Mouse (Mus musculus) liver, embryonic 14.5 days (tissue): ENCODE measurements around the gene Cyp2d22. TPM values are rescaled to one million over a fixed set of nuclear protein-coding genes. Genes with fewer than 3 reads are reported as not detected.

Experiments used
- ATAC-seq: fragments of 200-750 bp; cut with Nextera tagmentation; 2 replicates; pipeline ENCODE4 v1.8.0; 2017; ENCODE audit warnings: moderate number of reproducible peaks, mild to moderate bottlenecking, moderate library complexity; ENCODE audit not compliant: insufficient read depth
- DNase-seq, 3 experiments: peaks; one replicate each; pipeline ENCODE4 v3.0.0-alpha.2; 2012 to 2013; ENCODE audit warnings: low read depth in 3 of 3, low spot score in 3 of 3
- H3K27ac ChIP-seq: fragments of 300-500 bp; sonication (generic); 2 replicates; pipeline ENCODE4 v1.5.1; 2014; ENCODE audit warnings: moderate library complexity, mild to moderate bottlenecking, control low read depth, inconsistent platforms
- H3K27me3 ChIP-seq: fragments of 300-500 bp; sonication (generic); 2 replicates; pipeline ENCODE4 v1.6.1; 2014; ENCODE audit warnings: mild to moderate bottlenecking, low read length, moderate library complexity; ENCODE audit not compliant: control insufficient read depth, insufficient read depth
- H3K36me3 ChIP-seq: fragments of 300-500 bp; sonication (generic); replicated peaks from 2 replicates; pipeline ENCODE4 v1.6.1; 2014; ENCODE audit warnings: low read depth; ENCODE audit not compliant: control insufficient read depth, insufficient read depth
- H3K4me1 ChIP-seq, 2 experiments: fragments of 200-500 bp in 1 of 2; fragments of 300-500 bp in 1 of 2; sonication (generic) in 1 of 2; replicated peaks; 2 replicates each; pipeline ENCODE4 v1.6.1; 2012 to 2014; ENCODE audit warnings: antibody characterized with exemption in 1 of 2, inconsistent platforms in 1 of 2, low read length in 1 of 2; ENCODE audit not compliant: control insufficient read depth in 2 of 2, insufficient read depth in 2 of 2
- H3K4me2 ChIP-seq: fragments of 300-500 bp; sonication (generic); 2 replicates; pipeline ENCODE4 v1.6.1; 2014; ENCODE audit warnings: low read depth, mild to moderate bottlenecking, control low read depth, moderate library complexity
- H3K4me3 ChIP-seq, 2 experiments: fragments of 200-500 bp in 1 of 2; fragments of 300-500 bp in 1 of 2; sonication (generic) in 1 of 2; 2 replicates each; pipeline ENCODE4 v1.5.1; 2012 to 2014; ENCODE audit warnings: low read depth in 2 of 2, low read length in 2 of 2, mild to moderate bottlenecking in 2 of 2, control low read depth in 1 of 2, inconsistent platforms in 1 of 2, moderate library complexity in 1 of 2; ENCODE audit not compliant: insufficient read depth in 1 of 2
- H3K9ac ChIP-seq: fragments of 300-500 bp; sonication (generic); replicated peaks from 2 replicates; pipeline ENCODE4 v1.6.1; 2014; ENCODE audit warnings: mild to moderate bottlenecking, control low read depth, moderate library complexity
- H3K9me3 ChIP-seq: fragments of 300-500 bp; sonication (generic); 2 replicates; pipeline ENCODE4 v1.6.1; 2016; ENCODE audit warnings: low read length, mixed read lengths; ENCODE audit not compliant: control insufficient read depth
- CTCF ChIP-seq: IDR thresholded peaks from 2 replicates; pipeline ENCODE4 v1.5.1; 2016; ENCODE audit warnings: antibody characterized with exemption, low read depth, control low read depth
- EP300 ChIP-seq: IDR thresholded peaks from 2 replicates; pipeline ENCODE4 v1.6.1; 2016; ENCODE audit warnings: antibody characterized with exemption, low read depth
- WGBS: fragments of 180-500 bp; shearing (Covaris S2); extraction: QIAGEN DNeasy Blood & Tissue Kit; methylation state at CpG from one replicate; pipeline ENCODE4 v1.1.7; 2014; ENCODE audit not compliant: insufficient replicate concordance; 5-methylcytosine and 5-hydroxymethylcytosine counted together
- polyA plus RNA-seq, 2 experiments: library from polyadenylated mRNA; depleted of rRNA in 1 of 2; stranded (reverse) in 1 of 2; unstranded in 1 of 2; fragments of >200 nt; fragmentation: Nextera tagmentation in 1 of 2; extraction: Ambion mirVana in 1 of 2; gene quantifications; 2 replicates each; pipeline versions ENCODE4 v1.2.1 to v1.2.3; 2012 to 2014

The Cyp2d22 gene
- polyA plus RNA-seq, 2 experiments = 8.4 to 14.9 TPM

GRCm38 (mm10) chr15:82347852-82348251, 32.2 kb downstream of the Cyp2d22 start:
- H3K27me3 ChIP-seq = no peaks in the 10 kb centered on the region
- no peaks in the 10 kb centered on the region for H3K9me3 ChIP-seq
- H3K4me2 ChIP-seq = peak overlapping the region; percentile 97
- peak overlapping the region in 1 of 2 experiments; percentile 80; a peak in 2 of 4 replicates for H3K4me3 ChIP-seq
- peak overlapping the region; percentile 13; the same call in 1 of the 2 replicates for H3K9ac ChIP-seq
- no peak for TF ChIP-seq CTCF
- TF ChIP-seq EP300 = no peak
- no peak overlapping the region for H3K27ac ChIP-seq
- WGBS = 90% methylated on average over 12 of the region's 12 CpGs
- peaks cover 66 to 76% of the 10 kb centered on the region in 2 experiments for H3K4me1 ChIP-seq
- peaks cover 65% of the 10 kb centered on the region for H3K36me3 ChIP-seq
- DNase-seq (no peak), ATAC-seq (no peak)

GRCm38 (mm10) chr15:82347303-82347676, 32.8 kb downstream of the Cyp2d22 start:
- peaks cover 68 to 78% of the 10 kb centered on the region in 2 experiments for H3K4me1 ChIP-seq
- peaks cover 63% of the 10 kb centered on the region for H3K36me3 ChIP-seq
- H3K27ac ChIP-seq = peak overlapping the region; percentile 88
- no peaks in the 10 kb centered on the region for H3K27me3 ChIP-seq
- no peak for DNase-seq
- peak overlapping the region; percentile 68 for H3K9ac ChIP-seq
- no peaks in the 10 kb centered on the region for H3K9me3 ChIP-seq
- peak overlapping the region; percentile 97 for H3K4me2 ChIP-seq
- ATAC-seq = no peak
- peak overlapping the region; percentile 80 to 89 for H3K4me3 ChIP-seq
- 69% methylated on average over 4 of the region's 4 CpGs for WGBS
- no peak for TF ChIP-seq CTCF
- TF ChIP-seq EP300 = no peak

- Histone ChIP-seq H3K36me3 (peaks cover 63% of the 10 kb centered on the region), H3K4me2 (peak overlapping the region; percentile 97), H3K4me1 (peaks cover 65 to 77% of the 10 kb centered on the region in 2 experiments), H3K4me3 (peak overlapping the region; percentile 80 to 89), H3K27me3 (no peaks in the 10 kb centered on the region), H3K9me3 (no peaks in the 10 kb centered on the region), H3K27ac (peak overlapping the region; percentile 88), H3K9ac (peak overlapping the region; percentile 68)
- DNase-seq (no peak), ATAC-seq (no peak)
- 35% methylated on average over 14 of the region's 14 CpGs for WGBS
- TF ChIP-seq EP300 (no peak), CTCF (peak; percentile 33; the same call in 1 of the 2 replicates)
Measured at GRCm38 (mm10) chr15:82346580-82347302, 33.3 kb downstream of the Cyp2d22 start.

GRCm38 (mm10) chr15:82345820-82346470, 34.1 kb downstream of the Cyp2d22 start:
- peak overlapping the region; percentile 80 to 89 for H3K4me3 ChIP-seq
- under 1% methylated on average over 51 of the region's 51 CpGs for WGBS
- no peak for TF ChIP-seq CTCF
- peak; percentile 59; the same call in 1 of the 2 replicates for TF ChIP-seq EP300
- ATAC-seq = peak; percentile 86
- peak overlapping the region; percentile 97 for H3K4me2 ChIP-seq
- peak overlapping the region; percentile 88 for H3K27ac ChIP-seq
- H3K9ac ChIP-seq = peak overlapping the region; percentile 68
- H3K9me3 ChIP-seq = no peaks in the 10 kb centered on the region
- DNase-seq = peak; percentile 99
- H3K27me3 ChIP-seq = no peaks in the 10 kb centered on the region
- H3K4me1 ChIP-seq = peaks cover 57 to 73% of the 10 kb centered on the region in 2 experiments
- H3K36me3 ChIP-seq = peaks cover 61% of the 10 kb centered on the region

- WGBS = 53% methylated on average over 6 of the region's 6 CpGs
- H3K4me2 ChIP-seq = peak overlapping the region; percentile 93
- H3K9me3 ChIP-seq = no peaks in the 10 kb centered on the region
- TF ChIP-seq EP300 = 0 out of 2 replicates have a peak, but pooled peaks have one; percentile 4
- TF ChIP-seq CTCF = no peak
- H3K36me3 ChIP-seq = peaks cover 51% of the 10 kb centered on the region
- peak overlapping the region; percentile 99 for H3K27ac ChIP-seq
- H3K4me1 ChIP-seq = peaks cover 63 to 75% of the 10 kb centered on the region in 2 experiments
- H3K4me3 ChIP-seq = peak overlapping the region; percentile 26 to 75
- H3K27me3 ChIP-seq = no peaks in the 10 kb centered on the region
- no peak for ATAC-seq
- H3K9ac ChIP-seq = peak overlapping the region; percentile 71
- peak in 1 of 3 experiments; percentile 30 for DNase-seq
Measured at GRCm38 (mm10) chr15:82344971-82345370, 35.1 kb downstream of the Cyp2d22 start.
